Mouse (Mus musculus): ENCODE results near the gene Sval3.

Gene Sval3

GRCm38 (mm10) chr6:41967840-41968239 is at the start of gene Sval3:
TSS of gene Sval3 (plus strand) at chr6:41968140.
- DNase-seq (ENCODE audit: extremely low spot score, low spot score): no peak

- no peak for DNase-seq (ENCODE audit: extremely low spot score, low spot score)
Measured at GRCm38 (mm10) chr6:41951330-41951729, 16.6 kb upstream of the Sval3 start, which contains the start of gene Sval1. TSS of gene Sval1 (plus strand) at chr6:41951630.
